Mouse (Mus musculus) v-Abl transformed pro-B cells (cell line): ENCODE results near the gene Golga5.

Source experiments
- in situ Hi-C, 2 experiments: fragments of 400-800 bp; cut with MboI; formaldehyde crosslinking; loops; one replicate each; pipeline ENCODE4 v1.15.1; 2025; ENCODE audit not compliant: unreplicated experiment in 2 of 2

The Golga5 gene

DNA sequence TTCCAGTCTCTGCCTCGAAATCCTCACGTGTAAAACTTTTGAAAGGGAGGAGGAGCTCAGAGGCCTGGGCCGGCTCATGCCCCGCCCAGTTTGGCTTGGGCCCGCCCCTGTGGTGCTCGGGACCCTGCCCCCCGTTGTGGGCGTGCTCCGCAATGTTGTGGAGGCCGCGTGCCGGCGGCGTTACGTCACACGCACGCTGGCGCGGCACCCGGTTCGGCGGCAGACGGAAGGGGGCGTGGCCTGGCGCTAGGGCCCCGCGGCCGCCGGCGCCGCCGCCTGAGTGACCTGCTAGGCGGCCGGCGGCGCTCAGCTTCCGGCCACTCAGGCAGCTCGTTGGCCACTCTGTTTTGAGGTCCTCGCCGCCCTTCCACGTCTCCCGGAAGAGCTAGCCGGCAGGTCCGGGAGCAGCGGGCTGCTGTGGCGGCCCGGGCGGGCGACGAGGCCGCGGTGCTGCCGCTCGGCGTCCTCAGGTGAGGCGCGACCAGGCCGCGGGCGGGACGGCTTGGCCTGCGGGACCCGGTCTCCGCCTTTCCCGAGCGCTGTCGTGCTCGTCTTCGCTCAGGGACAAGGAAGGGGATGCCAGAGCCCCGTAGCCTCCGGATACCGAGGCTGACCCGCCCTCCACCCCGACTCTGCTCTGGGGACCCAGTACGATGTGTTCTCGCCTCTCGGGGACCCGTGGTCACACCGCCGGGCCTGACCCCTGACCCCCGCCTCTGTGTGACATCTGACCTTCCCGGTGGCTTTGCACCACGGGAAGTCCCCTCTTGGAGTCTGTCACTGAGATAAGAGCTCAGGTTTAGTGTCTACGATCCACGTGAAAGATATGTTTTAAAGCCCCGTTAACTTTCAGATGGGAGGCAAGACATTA lies at the start of gene Golga5:
Golga5 (plus strand) TSS at position 242 of the 871 bp plus-strand sequence.
- in situ Hi-C loops, result loop anchor here in 1 of 2 experiments (5.0 to 10.0 kb wide), 2 partner anchors 284 to 322 kb away; no protein-coding TSS in a partner anchor

DNA sequence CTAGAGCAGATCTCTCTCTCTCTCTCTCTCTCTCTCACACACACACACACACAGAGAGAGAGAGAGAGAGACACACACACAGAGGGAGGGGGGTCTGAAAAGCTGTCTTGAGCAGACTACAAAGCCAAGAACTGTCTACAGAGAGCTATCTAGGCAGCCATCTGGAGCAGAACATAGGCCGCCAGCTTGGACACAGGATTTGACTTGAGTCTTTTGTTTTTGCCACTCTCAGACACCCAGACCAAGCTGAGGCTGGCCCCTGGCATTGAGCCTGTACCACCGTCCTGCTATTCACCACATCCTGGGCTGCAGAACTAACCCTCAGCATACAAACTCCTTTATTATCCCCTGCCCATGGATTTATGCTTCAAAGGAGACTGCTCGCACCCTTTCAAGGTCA lies 49.4 kb upstream of the Golga5 start:
- in situ Hi-C loops, result no loop called here

DNA sequence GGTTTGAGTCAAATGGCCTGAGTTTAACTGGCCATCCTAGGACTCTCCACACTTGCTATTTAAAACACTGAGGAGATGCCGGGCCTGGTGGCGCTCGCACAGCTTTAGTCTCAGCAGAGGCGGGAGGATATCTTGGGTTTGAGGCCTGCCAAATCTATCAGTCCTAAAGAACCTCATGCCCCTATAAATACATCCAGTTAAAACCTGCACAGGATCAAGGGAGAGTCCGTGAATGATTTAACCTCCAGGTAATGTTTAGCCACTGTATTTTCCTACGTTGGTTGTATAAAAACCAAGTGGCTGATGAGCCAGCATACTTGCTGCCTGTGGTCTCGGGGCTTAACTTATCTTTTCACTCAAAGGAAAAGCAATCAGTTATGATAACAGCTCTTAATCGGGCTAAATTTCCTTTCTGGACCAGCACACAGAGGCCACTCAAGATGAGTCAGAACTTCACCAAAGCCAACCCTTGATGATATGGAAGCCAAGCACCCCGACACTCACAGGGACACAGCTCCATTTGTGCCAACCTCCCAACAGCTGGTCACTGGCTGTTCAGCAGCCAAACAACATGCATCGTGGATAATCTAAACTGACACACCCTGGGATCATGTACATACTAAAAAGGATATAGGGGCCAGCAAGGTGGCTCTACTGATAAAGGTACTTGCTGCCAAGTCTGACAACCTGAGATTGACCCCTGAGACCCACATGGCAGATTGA lies 48.6 kb upstream of the Golga5 start:
- in situ Hi-C loops, result no loop called here

DNA sequence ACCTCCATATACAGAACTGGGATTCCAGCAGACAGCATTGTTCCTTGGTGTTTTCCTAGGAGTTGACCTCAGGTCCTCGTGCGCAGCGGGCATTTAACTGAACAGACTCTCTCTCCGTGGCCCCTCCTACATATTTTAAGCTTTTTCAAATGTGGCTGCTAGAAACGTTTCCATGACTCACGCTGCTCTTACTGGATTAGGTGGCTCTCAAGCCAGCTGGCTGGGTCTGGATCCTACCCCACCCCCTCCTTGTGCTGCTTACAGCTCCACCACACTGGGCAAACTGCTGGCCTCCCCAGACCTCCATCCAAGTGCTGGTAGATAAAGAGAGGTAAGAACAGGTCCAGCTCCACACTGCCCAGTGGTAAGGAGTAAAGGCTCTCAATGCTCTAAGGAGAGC lies 46.9 kb upstream of the Golga5 start:
- in situ Hi-C loops, result no loop called here

DNA sequence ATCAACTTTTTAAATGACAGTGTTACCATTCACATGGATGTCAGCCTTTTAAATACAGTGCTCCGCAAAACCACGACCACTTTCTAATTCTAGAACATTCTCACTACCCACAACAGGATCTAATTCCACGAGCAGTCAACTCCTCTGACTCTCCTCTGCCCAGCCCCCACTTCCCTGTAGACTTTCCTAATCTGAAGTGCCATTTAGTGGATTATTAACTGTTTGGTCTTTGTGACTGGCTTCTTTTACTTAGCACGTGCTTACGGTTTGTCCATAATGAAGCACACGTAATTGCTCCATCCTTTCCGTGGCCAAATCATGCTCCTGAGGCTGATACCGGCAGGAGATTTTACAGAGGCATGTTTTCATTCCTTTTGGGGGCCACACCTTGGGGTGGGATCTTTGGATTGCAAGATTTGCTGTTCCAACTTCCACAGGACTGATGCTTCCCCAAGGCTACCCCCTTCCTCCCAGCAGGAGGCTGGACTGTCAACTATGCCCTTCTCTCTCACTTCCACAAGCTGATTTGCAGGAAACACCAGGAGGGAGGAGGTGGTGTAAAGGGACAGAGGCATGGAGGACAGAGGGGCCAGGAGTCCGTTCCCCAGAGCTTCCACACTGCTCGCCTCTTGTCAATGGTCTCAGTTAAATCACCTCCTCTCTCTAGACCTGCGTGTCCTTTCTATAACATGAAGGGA lies 46.2 kb upstream of the Golga5 start:
- in situ Hi-C loops, result no loop called here

DNA sequence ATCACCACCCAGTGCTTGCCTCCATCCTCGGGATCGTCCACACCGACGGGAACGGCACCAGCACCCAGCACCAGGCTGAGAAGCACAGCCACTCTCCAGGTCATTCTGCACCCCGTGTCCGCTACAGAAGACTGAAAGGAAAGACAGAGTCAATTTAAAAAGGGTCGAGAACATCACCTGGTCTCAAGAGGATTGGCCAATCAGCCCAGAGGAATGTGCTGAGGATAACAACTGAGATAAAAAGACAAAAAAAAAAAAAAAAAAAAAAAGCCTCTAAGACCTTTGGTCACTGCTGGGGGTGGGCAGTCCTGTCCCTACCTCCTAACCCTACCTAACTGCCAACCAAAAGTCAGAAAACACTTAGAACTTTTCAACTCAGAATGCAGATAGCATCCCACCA lies 45.3 kb upstream of the Golga5 start:
- in situ Hi-C loops, result no loop called here

DNA sequence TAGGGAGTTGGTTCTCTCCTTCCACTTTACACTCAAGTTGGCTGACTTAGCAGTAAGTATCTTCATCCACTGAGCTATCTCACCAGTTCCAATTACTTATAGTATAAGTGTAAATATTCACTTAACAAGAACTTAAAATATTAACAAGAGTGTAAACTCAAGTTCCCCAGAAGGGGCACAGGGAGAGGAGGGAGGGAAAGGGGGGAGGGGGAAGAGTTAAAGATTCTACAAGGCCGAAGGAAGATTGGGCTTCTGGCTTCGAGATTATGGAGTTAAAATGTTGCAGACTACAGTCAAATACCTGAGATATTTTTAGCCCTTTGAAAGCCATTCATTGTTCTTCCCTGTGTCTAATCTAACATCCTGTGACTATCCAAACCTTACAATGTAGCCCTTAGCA lies 44.5 kb upstream of the Golga5 start:
- in situ Hi-C loops, result no loop called here

DNA sequence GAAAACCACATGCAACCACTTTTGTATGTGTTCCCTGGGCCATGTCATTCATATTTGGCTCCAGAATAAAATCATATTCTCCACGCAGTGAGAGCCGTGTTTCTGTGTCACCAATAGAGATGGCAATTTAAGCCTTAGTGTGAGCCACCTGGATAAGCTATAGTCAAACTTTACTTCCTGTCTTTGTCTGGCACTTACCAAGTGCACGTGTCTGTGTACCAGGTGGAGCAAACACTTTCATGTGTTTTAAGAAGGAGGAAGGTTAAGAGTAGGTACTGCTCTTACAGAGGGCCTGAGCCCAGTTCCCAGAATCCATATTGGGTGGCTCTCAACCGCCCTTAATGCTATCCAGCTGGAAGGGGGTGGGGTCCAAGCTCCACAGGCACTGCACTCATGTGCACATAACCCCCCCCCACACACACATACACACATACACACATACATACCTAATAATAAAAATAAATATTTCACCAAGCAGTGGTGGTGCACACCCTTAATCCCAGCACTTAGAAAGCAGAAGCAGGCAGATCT lies 43.8 kb upstream of the Golga5 start:
- in situ Hi-C loops, result loop anchor here in 1 of 2 experiments (25.0 kb wide), 1 partner anchor 912 kb away; no protein-coding TSS in a partner anchor

DNA sequence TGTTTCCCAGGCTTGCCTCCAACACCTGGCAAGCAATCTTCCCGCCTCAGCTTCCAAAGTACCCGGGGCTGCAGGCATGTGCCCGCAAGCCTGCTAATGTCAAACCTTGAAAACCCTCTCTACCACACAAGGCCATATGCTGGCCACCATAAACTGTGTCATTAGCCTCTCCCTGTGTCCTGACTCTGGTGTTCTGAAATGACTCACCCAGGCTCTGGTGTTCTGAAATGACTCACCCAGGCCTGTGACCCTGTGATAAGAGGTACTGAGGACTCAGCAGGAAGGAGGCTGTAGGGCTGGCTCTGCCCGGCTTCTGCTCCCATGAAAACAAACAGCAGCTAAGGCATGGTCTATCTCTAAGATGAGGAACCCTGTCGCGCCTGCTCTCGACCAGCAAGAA lies 42.6 kb upstream of the Golga5 start:
- in situ Hi-C loops, result loop anchor here in 1 of 2 experiments (25.0 kb wide), 1 partner anchor 911 kb away; no protein-coding TSS in a partner anchor

DNA sequence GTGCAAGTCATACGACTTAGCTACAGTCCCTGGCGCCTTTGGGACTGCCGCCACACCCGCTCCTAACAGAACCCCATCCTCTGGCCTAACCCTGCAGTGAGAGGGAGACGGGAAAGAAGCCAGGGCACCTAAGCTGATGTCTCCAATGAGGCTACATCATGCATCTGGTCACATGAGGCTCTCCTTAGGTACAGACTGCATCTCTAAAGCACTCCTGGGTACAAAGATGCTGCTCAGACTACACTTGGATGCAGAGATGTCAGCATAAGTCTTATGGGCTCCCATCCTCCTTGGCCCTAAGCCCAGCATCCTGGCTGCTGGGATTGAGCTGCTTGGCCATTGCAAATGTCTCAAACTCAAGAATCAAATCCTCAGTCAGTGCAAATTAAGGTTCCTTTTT lies 39.3 kb upstream of the Golga5 start:
- in situ Hi-C loops, result loop anchor here in 1 of 2 experiments (25.0 kb wide), 1 partner anchor 908 kb away; no protein-coding TSS in a partner anchor

DNA sequence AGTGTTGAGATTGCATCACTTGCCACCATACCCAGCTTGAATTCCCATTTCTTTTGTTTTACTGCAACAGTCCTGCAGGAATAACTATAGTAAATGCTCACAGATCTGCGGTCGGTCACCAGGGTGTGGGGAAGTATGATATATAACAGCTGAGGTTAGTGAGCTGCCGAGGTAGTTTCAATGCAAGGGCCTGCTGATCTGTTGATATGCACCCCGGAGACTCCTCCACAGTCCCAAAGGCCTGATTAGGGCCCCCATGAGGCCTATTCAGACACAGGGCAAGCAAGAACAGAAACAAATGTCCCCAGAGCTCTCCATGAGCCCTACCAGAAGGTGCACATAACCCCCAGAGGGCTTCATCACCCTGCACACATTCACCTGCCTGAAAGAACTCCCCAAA lies 38.7 kb upstream of the Golga5 start:
- in situ Hi-C loops, result loop anchor here in 1 of 2 experiments (25.0 kb wide), 1 partner anchor 907 kb away; no protein-coding TSS in a partner anchor

DNA sequence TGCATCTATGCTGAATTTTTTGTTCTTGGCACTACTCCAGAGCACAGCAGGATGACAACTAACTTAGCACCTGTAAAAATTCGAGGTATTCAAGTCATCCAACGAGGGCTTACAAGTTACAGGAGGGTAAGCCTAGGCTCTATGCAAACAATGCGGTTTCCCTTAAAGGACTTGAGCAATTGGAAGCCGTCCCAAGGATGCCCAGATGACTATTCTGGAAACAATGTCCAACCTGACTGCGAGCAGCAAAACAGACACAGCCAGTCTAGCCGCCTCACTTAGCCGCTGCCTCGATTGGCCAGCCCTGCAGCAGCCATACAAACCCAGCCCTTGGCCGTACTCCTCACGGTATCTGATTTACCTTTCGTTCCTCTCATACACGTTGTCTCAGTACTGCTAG lies 36.7 kb upstream of the Golga5 start:
- in situ Hi-C loops, result loop anchor here in 1 of 2 experiments (25.0 kb wide), 1 partner anchor 905 kb away; no protein-coding TSS in a partner anchor

DNA sequence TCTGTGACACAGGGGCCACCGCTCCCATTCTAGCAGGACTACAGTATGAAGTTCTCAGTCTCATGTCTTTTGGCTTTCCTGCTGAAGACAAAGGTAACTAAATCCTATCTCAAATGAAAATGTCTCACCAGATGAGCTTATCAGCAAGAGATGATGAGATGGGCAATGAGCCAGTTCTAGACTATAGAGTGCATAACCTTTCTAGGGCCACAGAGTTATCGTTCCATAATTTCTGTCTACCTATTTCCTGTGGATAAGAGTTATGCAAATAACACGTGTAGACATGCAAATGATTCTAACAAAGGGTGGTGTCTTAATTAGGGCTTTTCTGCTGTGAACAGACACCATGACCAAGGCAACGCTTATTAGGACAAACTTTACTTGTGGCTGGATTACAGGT lies 34.8 kb upstream of the Golga5 start:
- in situ Hi-C loops, result loop anchor here in 1 of 2 experiments (25.0 kb wide), 1 partner anchor 903 kb away; no protein-coding TSS in a partner anchor

DNA sequence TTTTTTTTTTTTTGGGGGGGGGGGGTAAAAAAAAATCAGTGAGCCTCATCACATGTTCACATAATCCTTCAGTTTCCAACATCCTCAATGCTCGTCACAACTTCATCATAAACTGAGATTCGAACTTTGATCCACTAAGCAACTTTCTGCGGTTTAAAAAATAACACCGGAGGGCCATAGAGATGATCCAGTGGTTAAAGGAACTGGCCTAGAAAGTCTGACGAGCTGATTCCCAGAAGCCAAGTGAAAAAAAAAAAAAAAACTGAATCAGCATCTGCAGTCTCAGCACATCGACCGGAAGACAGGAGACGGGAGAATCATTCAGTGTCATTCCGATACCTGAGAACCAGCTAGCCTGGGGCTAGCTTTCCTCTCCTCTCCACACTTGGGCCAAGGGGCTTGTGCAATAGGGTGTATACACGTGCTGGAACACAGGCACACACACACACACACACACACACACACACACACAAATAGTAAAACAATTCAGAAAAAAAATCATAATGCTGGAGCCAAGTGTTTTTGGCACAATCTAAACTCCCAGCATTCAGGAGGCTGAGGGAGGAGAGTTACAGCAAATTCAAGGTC lies 31.9 kb upstream of the Golga5 start:
- in situ Hi-C loops, result loop anchor here in 1 of 2 experiments (25.0 kb wide), 1 partner anchor 900 kb away; no protein-coding TSS in a partner anchor

DNA sequence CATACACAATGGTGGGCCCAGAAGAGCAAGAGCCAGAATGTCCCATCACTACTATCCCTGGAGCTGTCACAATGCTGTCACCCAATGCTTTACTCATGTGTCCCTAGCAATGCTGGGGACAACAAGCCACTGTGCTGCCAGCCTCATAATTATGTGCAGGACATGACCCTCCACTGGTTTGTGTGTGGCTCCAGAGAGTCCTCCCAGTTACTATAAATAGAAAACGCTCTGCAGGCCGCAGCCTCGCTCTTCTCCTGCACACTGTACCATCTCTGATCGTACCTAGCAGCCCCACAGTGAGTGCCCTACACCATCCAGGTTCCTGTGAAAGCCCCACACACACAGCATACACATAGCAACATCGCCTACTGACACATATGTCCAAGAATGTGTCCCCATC lies 31.0 kb upstream of the Golga5 start:
- in situ Hi-C loops, result loop anchor here in 1 of 2 experiments (25.0 kb wide), 1 partner anchor 899 kb away; no protein-coding TSS in a partner anchor

DNA sequence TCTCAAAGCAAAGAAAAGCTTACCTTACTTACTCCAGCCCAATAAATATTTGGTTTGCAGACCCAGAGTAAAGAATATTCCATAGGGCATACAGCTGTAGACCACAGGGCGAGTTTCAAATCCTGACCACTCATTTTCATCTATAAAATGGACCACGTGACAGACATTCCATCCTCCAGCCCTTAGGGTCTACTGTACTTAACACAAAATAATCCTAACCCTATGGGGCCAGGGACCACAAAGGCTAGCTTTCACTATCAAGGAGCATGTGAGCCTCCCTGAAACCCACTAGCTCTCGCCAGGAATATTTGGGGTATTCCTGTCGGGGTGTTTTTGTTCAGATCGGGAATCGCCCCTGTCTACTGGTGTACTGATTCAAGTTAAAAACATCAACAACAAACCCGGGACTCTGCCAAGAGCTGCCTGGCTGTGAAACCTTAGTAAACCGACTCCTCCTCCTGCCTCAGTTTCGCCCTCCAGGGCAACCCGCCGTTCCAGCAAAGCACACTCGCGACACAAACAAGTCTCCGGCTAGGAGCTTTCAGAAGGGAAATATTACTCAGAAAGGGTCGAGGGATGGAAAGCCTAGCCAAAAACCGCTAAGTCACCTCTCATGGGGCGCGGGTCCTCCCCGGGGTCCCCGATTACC lies 29.8 kb upstream of the Golga5 start:
- in situ Hi-C loops, result loop anchor here in 1 of 2 experiments (25.0 kb wide), 1 partner anchor 898 kb away; no protein-coding TSS in a partner anchor

DNA sequence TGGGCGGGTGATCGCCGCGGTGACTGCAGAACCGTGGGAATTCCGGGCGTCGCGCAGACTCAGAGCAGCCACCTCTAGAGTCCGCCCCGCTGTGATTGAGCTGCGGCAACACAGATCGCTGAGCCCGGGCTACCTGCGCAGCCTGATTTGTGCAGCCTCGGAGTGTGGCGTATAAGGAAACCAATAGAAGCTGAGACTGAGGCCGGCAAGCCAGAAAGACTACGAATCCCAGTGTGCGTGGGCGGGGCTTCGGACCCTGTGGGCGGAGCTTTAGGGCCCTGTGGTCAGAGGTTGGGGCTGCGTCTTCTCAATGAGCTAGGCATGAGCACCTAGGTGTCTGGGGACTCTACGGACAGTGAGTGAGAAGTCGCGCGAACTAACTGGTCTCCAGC lies 29.3 kb upstream of the Golga5 start, which contains the start of gene Lgmn:
Lgmn (minus strand) TSS at position 182 of the 392 bp plus-strand sequence.
- in situ Hi-C loops, result loop anchor here in 1 of 2 experiments (25.0 kb wide), 1 partner anchor 898 kb away; no protein-coding TSS in a partner anchor

DNA sequence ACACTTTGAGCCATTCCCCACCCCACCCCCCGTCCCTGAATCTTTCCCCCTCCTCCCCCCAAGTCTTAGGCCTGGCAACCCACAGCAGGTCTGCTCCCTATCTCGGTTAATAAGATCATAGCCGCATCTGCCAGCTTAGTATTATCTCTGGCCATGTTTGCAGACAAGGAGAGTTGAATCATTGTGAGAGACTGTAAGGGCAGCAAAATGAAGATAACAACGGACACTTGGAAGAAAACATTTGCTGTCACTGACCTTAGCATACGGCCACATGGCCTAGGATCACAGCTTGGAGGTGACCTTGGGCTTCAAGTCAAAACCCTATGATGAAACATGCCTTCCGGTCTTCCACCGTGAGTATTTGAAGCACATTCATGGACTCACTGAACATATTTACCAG lies 28.4 kb upstream of the Golga5 start:
- in situ Hi-C loops, result loop anchor here in 1 of 2 experiments (25.0 kb wide), 1 partner anchor 897 kb away; no protein-coding TSS in a partner anchor

DNA sequence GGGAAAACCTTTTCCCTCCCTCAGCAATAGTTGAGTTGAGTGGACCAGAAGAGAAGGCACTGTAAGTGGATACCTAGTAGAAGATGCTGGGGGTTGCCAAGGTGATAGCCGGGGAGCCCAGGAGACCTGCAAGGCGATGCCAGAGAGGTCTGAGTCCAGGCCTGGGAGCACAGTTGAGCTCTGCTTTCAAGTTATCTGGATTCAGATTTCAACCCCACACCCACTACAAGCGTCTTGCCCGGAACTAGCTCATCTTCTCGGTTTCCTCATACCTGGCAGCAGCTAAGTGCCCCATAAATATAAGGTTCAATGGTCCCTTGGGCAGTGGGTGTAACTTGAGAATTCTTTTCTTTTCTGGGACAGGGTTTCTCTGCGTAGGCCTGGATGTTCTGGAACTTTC lies 27.8 kb upstream of the Golga5 start:
- in situ Hi-C loops, result loop anchor here in 1 of 2 experiments (25.0 kb wide), 1 partner anchor 896 kb away; no protein-coding TSS in a partner anchor
